Comparison of ENCODE assay signal across 8 mouse cellular contexts in genomic region chr1:165194662-165195013, GRCm38 (mm10). TPM values are rescaled to one million over a fixed set of nuclear protein-coding genes. Genes with fewer than 3 reads are reported as not detected.
DNase-seq lines count a peak whose midpoint lies in the region; ATAC-seq and TF ChIP-seq lines count a peak whose summit lies in the region.

No protein-coding gene starts in this region.

- no peak for DNase-seq in lung, postnatal 0 days (ENCODE audit: low spot score)
- DNase-seq in lung, postnatal 10 days: no peak
- no peak for DNase-seq in layer of hippocampus, postnatal 14 days (ENCODE audit: low spot score in 2 of 2)
- no peak for DNase-seq in retina, postnatal 1 day
- no peak for DNase-seq in c-Kit-positive CD71-positive TER-119-positive erythroid progenitor cells, embryonic 14.5 days (ENCODE audit: low spot score)

- TF ChIP-seq CTCF in lung, postnatal 0 days (IDR thresholded peaks at IDR 0.05): no peak
- TF ChIP-seq CTCF in small intestine, adult 2 months (IDR thresholded peaks at IDR 0.05; ENCODE audit: extremely low read depth, insufficient read length, insufficient replicate concordance, low read depth, low read length): no peak

- peak overlapping the region; percentile 70 for H3K4me2 ChIP-seq in lung, postnatal 0 days (replicated peaks; ENCODE audit: low read depth, low read length)
- H3K4me2 ChIP-seq in limb, embryonic 12.5 days: peak overlapping the region; percentile 77

- H3K36me3 ChIP-seq in lung, postnatal 0 days (ENCODE audit: insufficient read depth, low read length): peaks cover 4% of the 10 kb centered on the region; the same call in 1 of the 2 replicates
- H3K36me3 ChIP-seq in limb, embryonic 12.5 days: no peaks in the 10 kb centered on the region
- H3K36me3 ChIP-seq in small intestine, adult 2 months (ENCODE audit: control insufficient read depth, insufficient read depth, low read length): no peaks in the 10 kb centered on the region

- H3K4me1 ChIP-seq in lung, postnatal 0 days (ENCODE audit: insufficient read depth, low read depth, low read length): peaks cover 6% of the 10 kb centered on the region; the same call in 1 of the 2 replicates
- H3K4me1 ChIP-seq in limb, embryonic 12.5 days (replicated peaks): peaks cover 12% of the 10 kb centered on the region
- H3K4me1 ChIP-seq in small intestine, adult 2 months (ENCODE audit: control insufficient read depth, insufficient read depth, insufficient read length, low read length): peaks cover 38% of the 10 kb centered on the region

- H3K9me3 ChIP-seq in lung, postnatal 0 days (ENCODE audit: low read length): no peaks in the 10 kb centered on the region
- no peaks in the 10 kb centered on the region for H3K9me3 ChIP-seq in limb, embryonic 12.5 days

- peak overlapping the region; percentile 62; the same call in 1 of the 2 replicates for H3K9ac ChIP-seq in lung, postnatal 0 days (replicated peaks; ENCODE audit: low read depth)
- peak overlapping the region; percentile 72 for H3K9ac ChIP-seq in limb, embryonic 12.5 days (replicated peaks)

- H3K27ac ChIP-seq in lung, postnatal 0 days (ENCODE audit: low read length): peak overlapping the region; percentile 85
- peak overlapping the region; percentile 50; the same call in 1 of the 2 replicates for H3K27ac ChIP-seq in limb, embryonic 12.5 days
- peak overlapping the region; percentile 56 for H3K27ac ChIP-seq in small intestine, adult 2 months (ENCODE audit: insufficient read depth, low read depth, low read length)

- TF ChIP-seq EP300 in lung, postnatal 0 days (IDR thresholded peaks at IDR 0.05): no peak

- H3K4me3 ChIP-seq in lung, postnatal 0 days (ENCODE audit: low read depth, low read length): peak overlapping the region; percentile 68
- H3K4me3 ChIP-seq in limb, embryonic 12.5 days (replicated peaks): peak overlapping the region; percentile 72
- H3K4me3 ChIP-seq in small intestine, adult 2 months (ENCODE audit: low read depth, low read length): peak overlapping the region; percentile 85

- TF ChIP-seq POLR2A in small intestine, adult 2 months (IDR thresholded peaks at IDR 0.05; ENCODE audit: low read depth, low read length): no peak

- 6% methylated on average over 5 of the region's 5 CpGs for WGBS in lung, postnatal 0 days
- WGBS in limb, embryonic 12.5 days: 12% methylated on average over 5 of the region's 5 CpGs
- WGBS in small intestine, adult 2 months: 4% methylated on average over 5 of the region's 5 CpGs

- no peaks in the 10 kb centered on the region for H3K27me3 ChIP-seq in lung, postnatal 0 days (replicated peaks; ENCODE audit: insufficient read depth, low read length)
- no peaks in the 10 kb centered on the region for H3K27me3 ChIP-seq in limb, embryonic 12.5 days
- no peaks in the 10 kb centered on the region for H3K27me3 ChIP-seq in small intestine, adult 2 months (ENCODE audit: control insufficient read depth, insufficient read depth, low read length)

- no peak for ATAC-seq in lung, postnatal 0 days
- ATAC-seq in erythroid progenitor cell, adult 5-6 weeks (replicated peaks; ENCODE audit: low FRiP score, poor library complexity, severe bottlenecking): peak; percentile 27
- no peak for ATAC-seq in limb, embryonic 12.5 days (ENCODE audit: insufficient number of reproducible peaks, insufficient read depth, low FRiP score, low TSS enrichment, low read depth)

RNA-seq across cellular contexts. Expression of gene Sft2d2, which starts 0.4 kb away (rescaled TPM):
- 19.3 and 20.3 TPM in 2 replicates for polyA plus RNA-seq in lung, postnatal 0 days (2015; fragmentation: Nextera tagmentation; extraction: Ambion mirVana)
- total RNA-seq in erythroid progenitor cell, adult 5-6 weeks (2015; ENCODE audit: low replicate concordance): 5.4 and 7.9 TPM in 2 replicates
- total RNA-seq in erythroid progenitor cell, adult 5-6 weeks (2017; ENCODE audit: low replicate concordance): 6.2 and 8.2 TPM in 2 replicates
- polyA plus RNA-seq in limb, embryonic 12.5 days (2016; fragmentation: Nextera tagmentation; extraction: Ambion mirVana): 16.8 and 18.2 TPM in 2 replicates
- polyA plus RNA-seq in small intestine, adult 2 months (2012; rRNA removed): 44.6 and 85.4 TPM in 2 replicates
- 1 to 10 TPM; 8.3 to 9.7 TPM for total RNA-seq in layer of hippocampus, postnatal 14 days (2021)

RNA-seq across cellular contexts. Expression of gene Tbx19, which starts 34.1 kb away (rescaled TPM):
- polyA plus RNA-seq in lung, postnatal 0 days (2015; fragmentation: Nextera tagmentation; extraction: Ambion mirVana): not detected in 2 replicates
- not detected in 2 replicates for total RNA-seq in erythroid progenitor cell, adult 5-6 weeks (2015; ENCODE audit: low replicate concordance)
- total RNA-seq in erythroid progenitor cell, adult 5-6 weeks (2017; ENCODE audit: low replicate concordance): not detected in 2 replicates
- polyA plus RNA-seq in limb, embryonic 12.5 days (2016; fragmentation: Nextera tagmentation; extraction: Ambion mirVana): not detected in 2 replicates
- 0.08 and 0.11 TPM in 2 replicates for polyA plus RNA-seq in small intestine, adult 2 months (2012; rRNA removed)
- total RNA-seq in layer of hippocampus, postnatal 14 days (2021): not detected

RNA-seq across cellular contexts. Expression of gene Tiprl, which starts 42.2 kb away (rescaled TPM):
- polyA plus RNA-seq in lung, postnatal 0 days (2015; fragmentation: Nextera tagmentation; extraction: Ambion mirVana): 70.3 and 73.6 TPM in 2 replicates
- total RNA-seq in erythroid progenitor cell, adult 5-6 weeks (2015; ENCODE audit: low replicate concordance): 23.8 and 31.9 TPM in 2 replicates
- total RNA-seq in erythroid progenitor cell, adult 5-6 weeks (2017; ENCODE audit: low replicate concordance): 27.5 and 53.9 TPM in 2 replicates
- 93.2 and 95.9 TPM in 2 replicates for polyA plus RNA-seq in limb, embryonic 12.5 days (2016; fragmentation: Nextera tagmentation; extraction: Ambion mirVana)
- 11.3 and 19.2 TPM in 2 replicates for polyA plus RNA-seq in small intestine, adult 2 months (2012; rRNA removed)
- 10 to 100 TPM; 60.8 to 62.5 TPM for total RNA-seq in layer of hippocampus, postnatal 14 days (2021)
